In genomic region chr10:68312734-68313133, GRCm38 (mm10) we compare ENCODE assay signal across 17 mouse cellular contexts.
"Had no signal": no experiment of that assay in that cellular context is flagged by ENCODE, and none has a peak within 500 bp of the region (broad histone marks: within the 10 kb centered on the region; RNA-seq: fewer than 3 reads in every experiment).

No protein-coding gene starts in this region.

- H3K9ac ChIP-seq: limb, embryonic 15.5 days; liver, embryonic 13.5 days; liver, postnatal 0 days; lung, embryonic 15.5 days; neural tube, embryonic 15.5 days had no signal

- H3K4me3 ChIP-seq: layer of hippocampus, adult 2 months; limb, embryonic 15.5 days; liver, embryonic 13.5 days; lung, embryonic 15.5 days; myocyte; neural tube, embryonic 15.5 days had no signal

- H3K27me3 ChIP-seq: limb, embryonic 15.5 days; liver, embryonic 13.5 days; lung, embryonic 15.5 days; neural tube, embryonic 15.5 days had no signal

- ATAC-seq: liver, postnatal 0 days had no signal

- H3K4me2 ChIP-seq: limb, embryonic 15.5 days; liver, embryonic 13.5 days; lung, embryonic 15.5 days; neural tube, embryonic 15.5 days had no signal

- H3K4me1 ChIP-seq: limb, embryonic 15.5 days; liver, embryonic 13.5 days; neural tube, embryonic 15.5 days had no signal

- H3K27ac ChIP-seq: layer of hippocampus, adult 2 months; limb, embryonic 15.5 days; liver, embryonic 13.5 days; lung, embryonic 15.5 days; macrophage; neural tube, embryonic 15.5 days; stomach, postnatal 0 days had no signal

- DNase-seq: kidney, adult 18-20 months; kidney, postnatal 10 days; kidney, postnatal 4 days; liver, embryonic 13.5 days; liver, postnatal 0 days; lung, postnatal 14 days; midbrain, embryonic 14.5 days; right cerebral cortex, adult 18-20 months; right cerebral cortex, postnatal 25 days; thymus, postnatal 36 days had no signal

- H3K36me3 ChIP-seq: limb, embryonic 15.5 days; liver, embryonic 13.5 days; lung, embryonic 15.5 days; neural tube, embryonic 15.5 days had no signal

- H3K9me3 ChIP-seq: limb, embryonic 15.5 days; lung, embryonic 15.5 days; neural tube, embryonic 15.5 days had no signal
